ENCODE assay signal across 8 mouse cellular contexts in genomic region chr3:85573864-85574830, GRCm38 (mm10). TPM values are rescaled to one million over a fixed set of nuclear protein-coding genes. Genes with fewer than 3 reads are reported as not detected.
DNase-seq lines count a peak whose midpoint lies in the region; ATAC-seq lines count a peak whose summit lies in the region.

TSS of gene Gatb (plus strand) at chr3:85574119.

- no peaks in the 10 kb centered on the region for H3K36me3 ChIP-seq in lung, embryonic 16.5 days (ENCODE audit: control insufficient read depth, insufficient read depth, low read length)

- WGBS in lung, embryonic 16.5 days: 2% methylated on average over 41 of the region's 41 CpGs

- no peaks in the 10 kb centered on the region for H3K9me3 ChIP-seq in lung, embryonic 16.5 days (ENCODE audit: control insufficient read depth, low read length)

- peak; percentile 98 to 99 for ATAC-seq in hematopoietic stem cell, adult 5-6 weeks (replicated peaks in 1 of 2; ENCODE audit: insufficient read depth in 1 of 2, low FRiP score in 2 of 2, low TSS enrichment in 1 of 2, low read depth in 1 of 2, poor library complexity in 2 of 2, severe bottlenecking in 2 of 2)
- ATAC-seq in lung, embryonic 16.5 days (ENCODE audit: low read depth): peak; percentile 100

- H3K27ac ChIP-seq in lung, embryonic 16.5 days (ENCODE audit: low read length): peak within 1 kb of the TSS; percentile 71

- no peaks in the 10 kb centered on the region for H3K27me3 ChIP-seq in lung, embryonic 16.5 days (ENCODE audit: control insufficient read depth, insufficient read depth, low read depth, low read length)

- peak; percentile 100 for DNase-seq in MEL-GATA-1-ER (ENCODE audit: extremely low read depth, low read depth)
- peak; percentile 99 for DNase-seq in cerebellum, adult 8-10 months
- peak; percentile 99 for DNase-seq in forelimb bud, embryonic 11.5 days (ENCODE audit: low read depth, low spot score)
- peak; percentile 96 for DNase-seq in layer of hippocampus, adult 9-10 months (ENCODE audit: low spot score)
- peak; percentile 96 for DNase-seq in ovary, postnatal 10 days (ENCODE audit: low spot score)
- peak; percentile 93 to 94 for DNase-seq in thymus, postnatal 10 days (ENCODE audit: low spot score in 2 of 2)

- H3K4me2 ChIP-seq in lung, embryonic 16.5 days (ENCODE audit: low read depth, low read length): peak within 1 kb of the TSS; percentile 92

- peak within 1 kb of the TSS; percentile 88 for H3K9ac ChIP-seq in lung, embryonic 16.5 days (ENCODE audit: low read length)

- H3K4me3 ChIP-seq in lung, embryonic 16.5 days (ENCODE audit: low read length): peak within 1 kb of the TSS; percentile 84

- 0 out of 2 replicates have a peak, but pooled peaks cover 2% of the 10 kb centered on the region for H3K4me1 ChIP-seq in lung, embryonic 16.5 days (replicated peaks; ENCODE audit: control insufficient read depth, insufficient read depth, low read length)

RNA-seq across cellular contexts. Expression of gene Gatb, which starts in this region (rescaled TPM):
- total RNA-seq in hematopoietic stem cell, adult 5-6 weeks (2017): 14.3 and 16.4 TPM in 2 replicates
- 21.1 and 22.1 TPM in 2 replicates for polyA plus RNA-seq in lung, embryonic 16.5 days (2015; fragmentation: Nextera tagmentation; extraction: Ambion mirVana)

Comparison
In these comparisons a context has a peak if more than half of its experiments do, and no peak if none do; other contexts are left out.
1. Peak in every context shown above with its lines: DNase-seq, ATAC-seq, H3K4me3 ChIP-seq and H3K27ac ChIP-seq.